Mouse (Mus musculus) ZHBTc4 (cell line): ENCODE results near the gene Polr1d.

Source experiments
- DNase-seq: peaks from one replicate; pipeline ENCODE4 v3.0.0-alpha.2; 2011; ENCODE audit warnings: low read depth, low spot score

The Polr1d gene

DNA sequence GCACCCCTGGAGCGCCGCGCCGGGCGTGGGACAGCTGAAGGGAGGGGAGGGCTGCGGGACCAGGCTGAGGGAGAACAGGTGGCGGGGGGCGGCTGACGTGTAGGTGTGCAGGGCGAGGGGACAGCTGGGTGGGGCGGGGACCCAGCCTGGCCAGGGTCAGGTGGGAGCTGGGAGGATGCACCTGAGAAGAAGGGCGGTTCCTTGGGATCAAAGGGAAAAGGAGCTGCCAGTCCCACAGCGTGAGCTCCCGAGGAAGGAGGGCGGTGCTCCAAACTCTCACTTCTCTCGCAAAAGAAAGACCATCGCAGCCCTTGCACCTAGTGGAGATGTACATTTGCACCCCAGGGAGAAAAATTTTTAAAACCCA lies at the start of gene Polr1d:
Gene Polr1d (plus strand): TSS at position 252 of the 367 bp plus-strand sequence.
- no peak for DNase-seq

DNA sequence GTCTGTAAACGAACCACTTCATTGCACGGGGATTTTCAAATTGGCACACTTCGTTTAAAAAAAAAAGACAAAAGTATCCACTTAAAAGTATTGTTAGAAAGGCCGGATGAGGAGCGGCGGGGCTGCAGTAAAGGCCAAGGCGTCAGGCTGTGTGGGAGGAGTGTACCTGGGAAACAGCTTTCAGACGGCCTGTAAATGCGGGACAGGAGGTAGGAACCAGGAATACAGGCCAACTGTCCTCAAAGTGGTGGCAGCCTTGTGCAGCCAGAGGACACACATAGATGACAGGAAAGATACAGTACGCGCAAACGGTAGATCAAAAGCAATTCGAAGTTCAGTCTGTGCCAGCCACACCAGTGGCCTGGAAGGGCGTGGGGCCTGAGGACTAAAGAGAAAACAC lies 45.6 kb upstream of the Polr1d start:
- no peak for DNase-seq

DNA sequence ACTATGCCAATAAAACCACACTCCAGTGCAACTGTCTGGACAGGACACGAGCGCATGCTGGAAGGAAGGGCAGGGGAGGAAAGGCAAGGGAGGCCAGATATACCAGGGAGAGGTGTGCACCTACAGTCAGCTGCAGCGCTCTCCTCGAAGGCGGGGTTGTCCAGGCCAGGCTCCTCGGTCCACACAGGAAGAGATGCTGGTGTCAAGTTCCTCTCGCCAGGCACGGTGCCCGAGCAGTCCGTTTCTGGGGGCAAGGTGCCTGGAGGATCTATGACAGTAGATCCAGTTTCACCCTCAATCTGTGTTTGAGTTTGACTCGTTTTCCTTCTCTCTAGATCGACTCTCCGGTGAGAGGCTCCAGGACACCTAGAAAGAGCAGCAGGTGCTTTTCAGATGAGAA lies 43.7 kb upstream of the Polr1d start:
- no peak for DNase-seq

DNA sequence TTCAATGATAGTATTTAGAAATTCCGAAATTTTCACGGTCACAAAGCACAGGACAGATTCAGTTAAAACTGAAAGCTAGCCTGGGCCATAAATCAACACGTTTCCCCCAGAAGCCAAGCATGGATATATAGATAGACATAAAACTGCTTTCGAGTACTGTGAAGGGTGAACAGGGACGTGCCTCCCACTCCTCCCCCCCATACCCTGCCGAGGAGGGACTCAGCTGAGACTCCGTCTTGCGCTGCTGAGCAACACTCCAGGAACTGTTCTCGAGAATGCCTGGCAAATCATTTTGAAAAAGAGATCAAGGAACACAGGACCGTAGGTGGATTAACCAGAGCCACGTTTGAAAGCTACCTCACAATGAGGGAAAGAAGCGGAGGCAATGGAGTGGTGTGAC lies 42.6 kb upstream of the Polr1d start:
- DNase-seq: no peak

DNA sequence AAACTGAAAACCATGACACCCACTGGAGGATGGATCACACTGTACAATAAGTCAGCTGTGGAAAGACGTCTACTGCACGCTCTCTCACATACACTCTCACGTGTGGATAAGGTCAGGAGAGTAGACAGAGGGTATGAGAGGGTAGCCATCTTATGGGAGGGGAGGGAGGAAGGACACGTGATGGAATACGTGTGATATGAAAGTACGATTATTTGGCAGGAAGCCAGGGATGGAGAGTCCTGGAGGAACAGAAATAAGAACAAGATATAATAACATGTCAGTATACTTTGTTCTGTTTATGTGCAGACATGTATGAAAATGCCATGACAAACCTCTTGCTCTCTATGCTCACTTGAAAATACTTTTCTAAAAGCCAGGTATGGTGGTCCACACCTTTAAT lies 41.5 kb upstream of the Polr1d start:
- no peak for DNase-seq

DNA sequence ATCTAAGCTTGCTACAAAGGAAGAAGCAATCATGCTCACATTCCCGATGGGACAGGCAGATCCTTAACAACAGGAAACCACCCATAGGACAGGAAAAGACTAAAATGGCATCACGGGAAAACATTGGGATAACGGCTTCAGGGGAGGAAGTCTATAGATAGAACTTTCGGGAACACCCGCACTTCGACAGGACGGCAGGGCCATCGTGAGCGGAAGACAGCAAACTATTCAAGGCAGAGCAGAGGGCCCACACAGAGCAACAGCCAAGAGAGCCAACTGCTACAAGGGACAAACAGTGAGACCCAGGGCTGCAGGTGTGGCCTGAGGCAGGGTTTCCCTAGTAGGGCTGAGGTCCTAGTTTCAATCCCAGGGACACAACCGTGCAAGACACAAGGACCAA lies 40.8 kb upstream of the Polr1d start:
- no peak for DNase-seq

DNA sequence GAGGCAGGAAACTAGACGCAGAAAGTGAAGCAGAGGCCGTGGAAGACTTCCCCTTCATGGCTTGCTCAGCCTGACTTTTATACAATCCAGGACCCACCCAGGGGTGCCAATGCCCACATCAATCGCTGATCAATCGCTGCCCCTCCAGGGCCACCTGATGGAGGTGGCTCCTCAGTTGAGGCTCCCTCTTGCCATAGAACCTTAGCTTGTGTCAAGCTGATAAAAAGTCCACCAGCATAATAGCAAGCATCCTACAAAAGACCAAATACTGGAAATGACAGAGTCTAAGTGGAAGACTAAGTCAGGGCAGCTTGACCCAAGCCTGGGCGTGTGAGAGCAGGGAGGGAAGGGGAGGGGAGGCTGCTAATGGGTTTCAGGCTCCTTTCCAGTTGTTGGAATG lies 40.2 kb upstream of the Polr1d start:
- no peak for DNase-seq

DNA sequence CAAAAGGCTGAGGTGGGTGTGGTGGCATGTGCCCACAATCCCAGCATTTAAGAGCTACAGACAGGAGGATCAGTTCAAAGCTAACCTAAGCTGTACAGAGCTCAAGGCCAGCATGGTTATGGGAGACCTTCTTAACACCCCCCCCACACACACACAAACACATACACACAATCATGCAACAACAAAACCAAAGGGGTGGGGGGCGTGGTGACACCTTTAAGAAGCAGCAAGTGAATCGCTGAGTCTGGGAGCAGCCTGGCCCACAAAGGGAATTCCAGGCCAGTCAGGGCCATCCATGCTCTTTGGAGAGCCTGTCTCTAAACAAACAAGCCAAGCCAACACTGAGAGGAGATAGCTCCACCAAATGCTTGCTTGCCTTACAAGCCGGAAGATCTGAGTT lies 39.2 kb upstream of the Polr1d start:
- DNase-seq: no peak

DNA sequence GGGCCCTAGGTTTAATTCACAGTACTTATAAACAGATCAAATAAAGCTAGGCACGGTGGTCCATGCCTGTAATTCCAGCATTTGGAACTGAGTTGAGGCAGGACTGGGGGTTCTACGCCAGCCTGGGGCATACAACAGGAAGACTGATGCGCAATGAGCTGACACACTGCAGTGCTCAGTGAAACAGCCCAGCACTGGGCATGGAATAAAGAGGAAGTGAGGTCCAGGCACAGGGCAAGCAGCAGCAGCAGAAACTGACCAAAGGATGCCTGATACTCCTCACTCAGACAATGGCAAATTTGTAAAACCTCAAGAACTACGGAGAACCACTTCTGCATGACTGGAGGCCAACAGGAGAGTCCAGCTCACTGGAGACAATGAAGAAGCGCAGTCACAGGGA lies 37.5 kb upstream of the Polr1d start:
- DNase-seq: no peak

DNA sequence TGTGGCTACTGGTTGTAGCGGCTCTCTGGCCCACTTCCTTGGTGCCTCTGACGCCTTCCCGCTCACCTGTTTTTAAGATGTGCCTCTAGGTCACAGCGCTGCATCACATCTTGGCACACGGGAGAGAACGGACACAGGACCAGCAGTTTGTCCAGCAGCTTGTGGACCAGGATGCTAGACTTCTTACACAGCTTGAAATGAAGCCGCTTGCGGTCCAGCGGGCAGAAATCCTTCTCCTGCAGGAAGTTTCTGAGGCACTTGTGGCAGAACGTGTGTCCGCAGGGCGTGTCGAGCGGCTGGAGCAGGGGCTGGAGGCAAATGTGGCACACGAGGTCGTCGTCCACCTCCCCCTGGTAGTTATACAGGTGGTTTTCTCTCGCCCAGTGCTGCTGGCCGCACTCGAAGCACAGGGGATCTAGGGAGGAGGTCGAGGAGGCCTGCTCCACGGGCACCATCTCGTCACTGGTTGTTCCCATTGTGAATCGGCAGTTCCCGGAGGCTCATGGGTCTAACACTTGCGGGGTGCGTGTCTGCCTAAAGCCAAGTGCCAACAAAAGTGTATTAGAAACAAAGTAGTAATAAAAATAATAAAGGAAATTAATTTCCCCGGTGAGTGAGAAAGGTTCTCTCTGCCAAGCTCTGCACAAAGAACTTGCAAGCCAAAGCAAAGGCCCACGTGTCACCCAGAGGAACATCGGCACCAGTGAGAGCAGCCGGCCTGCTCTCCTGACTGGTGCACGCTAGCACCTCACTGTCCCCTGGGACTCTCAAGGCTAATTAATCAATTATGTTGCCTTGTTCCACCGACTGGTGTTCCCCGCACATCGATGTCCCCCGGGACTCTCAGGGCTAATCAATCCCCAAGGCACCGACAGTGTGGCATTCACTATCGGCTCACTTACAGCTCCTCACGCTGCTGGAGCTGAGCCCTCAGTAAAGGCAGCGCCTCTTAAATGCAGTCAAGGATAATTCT lies 34.6 kb upstream of the Polr1d start:
- no peak for DNase-seq

DNA sequence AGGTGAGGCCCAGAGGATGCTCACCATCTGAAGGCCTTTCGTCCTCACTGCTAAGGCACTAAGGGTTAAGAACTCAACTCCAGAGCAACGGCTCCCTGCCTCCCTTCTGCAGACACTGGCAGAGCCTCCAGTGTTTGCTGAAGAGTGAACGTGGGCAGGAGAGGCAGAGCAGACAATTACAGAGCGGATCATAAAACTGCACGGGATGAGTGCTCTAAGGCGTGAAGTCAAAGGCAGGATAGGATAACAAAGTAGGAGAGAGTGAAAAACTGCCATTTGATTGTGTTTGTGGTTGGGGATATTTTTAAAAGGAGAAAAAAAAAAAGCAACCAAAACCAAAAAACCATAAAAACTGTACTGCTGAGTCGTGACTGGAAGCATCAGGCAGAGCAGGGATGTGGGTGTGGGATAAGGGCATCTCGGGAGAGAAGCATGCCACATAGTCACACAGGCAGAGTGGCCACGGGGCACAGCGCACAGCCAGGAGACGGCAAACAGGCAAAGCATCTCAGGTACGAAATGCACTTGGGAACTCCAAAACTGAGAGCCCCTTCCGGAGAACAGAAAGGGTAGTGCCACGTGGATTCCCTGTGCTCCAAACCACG lies 33.5 kb upstream of the Polr1d start:
- no peak for DNase-seq

DNA sequence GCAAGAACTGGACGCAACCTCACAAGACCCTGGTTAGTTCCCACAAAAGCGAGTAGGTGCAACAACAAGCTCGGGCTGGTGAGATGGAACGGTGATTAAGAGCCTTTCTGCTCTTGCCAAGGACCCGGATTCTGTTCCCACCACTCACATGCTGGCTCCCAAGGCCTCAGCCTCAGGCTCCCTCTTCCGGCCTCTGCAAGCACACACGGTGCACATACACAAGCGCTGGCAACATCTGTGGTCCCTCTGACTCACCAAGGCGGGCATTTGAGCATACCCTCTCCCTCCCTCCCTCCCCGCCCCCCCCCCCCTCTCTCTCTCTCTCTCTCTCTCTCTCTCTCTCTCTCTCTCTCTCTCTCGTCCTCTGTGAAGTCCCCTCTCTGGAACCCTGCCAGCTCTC lies 31.5 kb upstream of the Polr1d start:
- DNase-seq: peak; percentile 49

DNA sequence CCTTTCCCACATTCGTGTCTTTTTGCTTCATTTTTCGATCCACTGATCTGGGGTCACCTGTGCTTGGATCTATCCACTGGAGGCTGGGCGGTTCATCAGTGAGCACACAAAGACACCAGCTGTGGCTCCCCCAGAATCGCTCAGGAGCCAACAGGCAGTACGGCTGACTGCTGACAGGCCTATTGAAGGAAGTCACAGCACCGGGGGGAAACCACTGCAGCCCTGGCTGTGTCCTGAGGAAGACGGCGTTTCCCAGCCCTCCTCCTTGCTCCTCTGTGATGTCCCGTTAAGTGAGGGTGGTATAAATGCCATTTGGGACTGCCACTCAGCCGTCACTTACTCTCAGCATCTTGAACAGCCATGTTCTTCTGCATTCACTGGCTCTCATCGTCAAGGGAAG lies 30.9 kb upstream of the Polr1d start:
- DNase-seq: no peak

DNA sequence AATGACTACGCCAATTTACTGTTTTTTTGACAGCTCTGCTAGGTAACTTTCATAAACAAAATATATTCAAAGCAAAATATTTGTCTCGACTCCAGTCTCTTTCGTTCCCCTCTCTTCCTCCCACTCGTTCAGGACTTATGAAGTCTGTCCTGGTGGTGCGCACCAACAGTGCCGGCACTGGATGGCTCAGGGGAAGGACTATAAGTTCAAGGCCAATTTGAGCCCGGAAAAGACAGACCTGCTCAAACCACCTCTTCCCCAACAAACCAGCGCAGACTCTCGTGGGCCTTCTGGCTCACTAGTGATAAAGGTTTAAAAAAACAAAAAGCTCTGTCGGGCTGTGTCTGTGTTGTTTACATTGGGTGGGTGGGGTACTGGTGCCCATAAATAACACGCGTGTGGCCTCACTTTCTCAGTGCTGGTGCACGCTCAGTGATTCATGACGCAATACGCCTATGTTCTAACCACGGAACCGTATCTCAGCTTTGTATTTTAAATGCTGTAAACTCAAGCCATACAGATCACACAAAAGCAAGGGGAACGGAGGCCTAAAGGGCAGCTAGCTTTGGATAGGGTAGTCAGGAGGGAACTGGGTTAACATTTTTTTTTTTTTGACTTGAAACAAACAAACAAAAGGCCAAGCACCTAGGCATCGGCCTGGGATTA lies 27.2 kb upstream of the Polr1d start:
- DNase-seq: no peak

DNA sequence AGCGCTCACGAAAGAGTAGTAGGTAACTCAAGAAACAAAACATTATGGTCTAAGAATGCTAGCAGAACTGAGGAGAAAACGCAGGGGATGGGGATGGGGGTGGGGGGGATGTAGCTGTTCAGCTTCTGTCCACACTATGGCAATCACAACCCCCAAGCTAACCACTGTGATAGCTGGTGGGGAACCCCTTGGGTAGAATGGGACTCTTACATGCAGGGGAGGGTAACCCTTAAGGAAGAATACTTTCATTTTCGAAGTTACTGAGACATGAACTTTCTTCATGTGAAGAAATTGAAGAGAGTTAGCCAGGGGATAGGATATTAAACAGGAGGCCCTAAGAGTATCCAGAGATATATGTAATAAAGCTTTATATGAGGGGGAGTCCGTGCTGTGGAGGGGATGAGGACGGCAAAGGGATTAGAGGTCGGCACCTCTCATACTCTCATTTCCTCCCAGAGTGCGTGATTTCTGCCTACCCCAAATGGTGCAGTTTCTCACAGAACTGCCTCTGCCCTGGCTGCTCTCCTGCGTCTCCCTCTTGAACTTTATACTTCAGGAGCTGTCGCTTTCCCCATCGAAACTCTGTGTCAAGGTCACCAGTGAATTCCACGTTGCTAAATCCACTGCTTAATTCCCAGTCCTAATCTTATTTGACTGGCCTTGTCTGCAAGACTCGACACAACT lies 25.9 kb upstream of the Polr1d start:
- no peak for DNase-seq

DNA sequence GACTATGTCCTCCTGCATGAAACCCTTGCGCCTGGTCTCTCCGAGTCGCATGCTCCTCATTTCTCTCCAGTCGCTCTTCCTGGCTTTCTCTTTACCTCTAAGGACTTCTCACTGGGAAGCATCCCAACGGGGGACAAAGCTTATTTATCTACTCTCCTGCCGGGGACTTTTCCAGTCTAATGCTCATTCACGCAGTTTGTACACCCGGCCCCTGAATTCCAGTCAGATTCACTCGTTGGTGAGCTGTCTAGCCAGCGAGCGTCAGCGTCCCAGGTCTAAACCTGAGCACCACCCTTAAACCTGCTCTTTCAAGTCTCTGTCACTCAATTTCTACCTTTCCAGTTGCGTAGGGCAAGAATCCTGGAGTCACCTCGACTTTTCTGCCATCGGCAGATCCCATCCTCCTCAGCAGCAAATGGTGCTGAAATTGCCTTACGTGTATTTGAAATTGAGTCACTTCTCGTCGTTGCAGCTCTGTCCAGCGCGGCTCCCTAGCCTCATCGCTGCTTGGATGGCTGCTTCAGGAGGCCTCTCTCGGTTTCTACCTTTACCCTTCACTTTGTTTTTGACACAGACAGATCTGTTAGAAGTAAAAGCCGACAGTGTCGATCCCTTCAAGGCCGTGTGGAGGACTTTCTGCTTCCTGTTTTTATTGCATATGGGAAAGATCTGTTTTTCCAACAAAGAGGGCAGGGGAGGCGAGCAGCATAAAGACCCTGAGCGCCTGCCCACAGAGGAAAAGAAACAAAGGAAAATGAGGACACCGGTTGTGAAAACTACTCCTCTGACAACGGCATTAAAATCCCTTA lies 25.1 kb upstream of the Polr1d start:
- DNase-seq: peak; percentile 29

DNA sequence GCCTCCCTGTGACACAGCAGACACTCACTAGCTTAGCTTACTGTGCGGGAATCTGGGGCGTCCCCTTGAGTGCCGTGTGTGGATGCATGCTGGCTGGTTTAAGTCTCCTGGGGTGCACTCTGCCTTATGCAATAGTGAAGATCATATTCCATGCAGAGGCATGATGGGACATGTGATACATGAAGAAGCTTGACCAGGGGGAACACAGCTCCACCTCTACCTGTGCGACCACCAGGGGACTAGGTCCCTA lies 24.6 kb upstream of the Polr1d start:
- DNase-seq: no peak

DNA sequence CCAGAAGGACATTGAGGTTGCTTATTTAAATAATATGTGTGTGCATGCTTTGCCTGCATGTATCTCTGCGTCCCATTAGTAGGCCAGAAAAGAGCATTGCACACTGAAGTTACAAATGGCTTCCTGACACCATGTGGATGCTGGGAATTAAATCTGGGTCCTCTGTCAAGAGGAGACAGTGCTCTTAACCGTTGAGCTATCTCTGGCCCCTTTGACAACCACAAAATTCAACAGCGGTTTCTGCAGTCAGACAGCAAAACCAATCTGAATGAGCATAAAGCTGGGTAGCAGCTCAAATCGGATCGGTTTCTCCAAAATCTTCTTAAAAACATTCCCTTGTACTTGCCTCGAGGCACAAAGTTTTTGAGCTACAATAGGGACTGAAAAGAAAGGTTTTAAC lies 23.8 kb upstream of the Polr1d start:
- DNase-seq: no peak

DNA sequence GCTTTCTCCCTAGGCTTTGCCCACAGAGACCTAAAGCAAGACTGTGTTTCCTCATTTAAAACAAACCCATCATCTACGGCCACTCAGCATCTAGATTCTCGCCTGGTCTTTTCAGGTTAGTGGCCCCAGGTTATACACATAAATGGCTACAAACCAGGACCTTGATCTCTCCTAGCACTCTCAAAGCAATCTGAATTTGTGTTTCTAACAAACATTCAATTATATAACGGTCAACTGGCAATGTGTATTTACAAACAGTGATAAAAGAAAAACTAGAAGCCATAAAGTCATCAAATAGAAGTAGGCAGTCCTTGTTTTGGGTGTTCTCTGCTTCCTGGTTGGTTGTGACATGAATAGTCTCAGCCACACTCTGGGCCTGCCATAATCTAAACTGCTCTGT lies 23.4 kb upstream of the Polr1d start:
- no peak for DNase-seq

DNA sequence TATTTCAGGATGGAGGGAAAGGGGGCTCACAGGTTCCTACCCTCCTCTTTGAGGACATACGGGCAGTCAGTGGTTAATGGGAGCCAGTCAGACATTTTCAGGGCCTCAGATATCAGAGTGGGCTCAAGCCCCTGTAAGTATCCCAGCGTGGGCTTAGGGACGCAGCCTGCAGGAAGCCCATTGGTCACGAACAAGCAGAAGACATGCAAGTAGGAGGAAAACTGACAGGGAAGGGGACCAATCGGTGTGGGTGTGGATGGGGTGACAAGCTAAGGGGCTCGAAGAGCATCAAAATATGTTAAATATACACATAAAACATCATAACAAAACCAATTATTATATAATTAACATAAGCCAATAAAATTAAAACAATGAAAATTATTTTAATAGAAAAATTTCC lies 22.5 kb upstream of the Polr1d start:
- no peak for DNase-seq

DNA sequence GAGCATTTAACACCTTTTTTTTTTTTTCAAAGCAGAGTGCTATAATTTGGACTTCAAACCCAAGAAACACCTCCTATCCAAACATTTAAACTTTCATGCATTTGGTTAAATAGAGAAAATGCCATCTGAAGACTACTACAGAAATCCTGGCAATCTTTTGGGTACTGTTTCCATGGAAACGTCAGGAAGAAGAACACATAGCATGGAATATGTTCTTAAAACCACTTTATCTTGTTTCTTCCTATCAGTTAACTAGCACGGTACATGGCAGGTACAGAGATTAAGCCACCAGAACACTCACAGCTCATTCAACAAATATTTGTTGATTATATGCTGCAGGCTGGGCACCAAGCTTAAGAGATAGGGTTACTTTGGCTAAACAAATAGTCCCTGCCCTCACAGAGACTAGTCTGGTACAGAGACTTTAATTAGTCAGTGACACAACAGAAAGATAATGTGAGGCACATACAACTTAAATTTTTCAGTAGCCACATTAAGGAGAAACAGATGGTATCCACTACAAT lies 22.0 kb upstream of the Polr1d start:
- DNase-seq: no peak
